In the genomic region with DNA sequence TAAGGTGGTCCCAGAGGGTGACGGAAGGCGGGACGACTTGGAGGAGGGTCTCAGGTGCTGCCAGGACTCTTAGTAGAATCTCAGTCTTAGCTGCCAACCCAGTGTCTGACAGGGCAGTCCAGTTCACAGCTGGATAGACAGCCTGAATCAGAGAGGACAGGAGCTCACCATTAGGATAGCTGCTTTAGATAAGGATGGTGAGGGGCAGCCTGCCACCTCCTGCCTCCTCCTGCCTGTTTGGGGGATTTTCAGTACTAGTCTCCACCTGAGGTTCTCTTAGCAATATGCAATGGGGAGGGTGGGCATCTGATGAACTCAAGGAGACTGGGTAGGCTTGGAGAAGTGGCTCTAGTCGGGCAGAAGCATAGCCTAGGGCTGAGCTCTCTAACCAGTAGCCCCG, we compare ENCODE assay signal across 1 mouse cellular context.
TF ChIP-seq lines count a peak whose summit lies in the region.

No protein-coding gene starts in this region.

TF ChIP-seq in CH12.LX, 34 proteins besides CTCF, POLR2A, EP300 and RAD21:
- TF ChIP-seq NRF1 (IDR thresholded peaks at IDR 0.05; ENCODE audit: low read depth, low read length) (no peak), ETS1 (conservative IDR thresholded peaks at IDR 0.05; ENCODE audit: low read depth, low read length) (no peak), POLR2AphosphoS2 (IDR thresholded peaks at IDR 0.05; ENCODE audit: low read depth, low read length) (no peak), ELF1 (IDR thresholded peaks at IDR 0.05; ENCODE audit: low read depth, low read length) (no peak), MEF2A (IDR thresholded peaks at IDR 0.05; ENCODE audit: borderline replicate concordance, low read depth, low read length) (no peak), SIN3A (IDR thresholded peaks at IDR 0.05; ENCODE audit: low read length) (no peak), GABPA (IDR thresholded peaks at IDR 0.05; ENCODE audit: insufficient replicate concordance, low read depth, low read length) (no peak), ZKSCAN1 (IDR thresholded peaks at IDR 0.05; ENCODE audit: borderline replicate concordance, low read depth, low read length) (no peak), JUND (conservative IDR thresholded peaks at IDR 0.05; ENCODE audit: low read depth, low read length) (no peak), ZMIZ1 (IDR thresholded peaks at IDR 0.05; ENCODE audit: low read depth, low read length) (no peak), MAZ (IDR thresholded peaks at IDR 0.05; ENCODE audit: low read depth, low read length) (no peak)
